Mouse (Mus musculus) lung, embryonic 14.5 days (tissue): ENCODE data around the gene Ap1g1. TPM values are rescaled to one million over a fixed set of nuclear protein-coding genes. Genes with fewer than 3 reads are reported as not detected.
A peak's percentile ranks its signal among the peaks of the same experiment; 100 is the strongest.

Experiments
- ATAC-seq: fragments of 200-750 bp; cut with Nextera tagmentation; 2 replicates; pipeline ENCODE4 v1.8.0; 2017; ENCODE audit warnings: mild to moderate bottlenecking, moderate TSS enrichment, moderate library complexity; ENCODE audit not compliant: insufficient read depth
- DNase-seq: peaks from one replicate; pipeline ENCODE4 v3.0.0-alpha.2; 2015
- H3K27ac ChIP-seq: fragments of 300-500 bp; sonication (generic); 2 replicates; pipeline ENCODE4 v1.5.1; 2014; ENCODE audit warnings: low read depth, mild to moderate bottlenecking, moderate library complexity
- H3K27me3 ChIP-seq: fragments of 300-500 bp; sonication (generic); 2 replicates; pipeline ENCODE4 v1.6.1; 2014; ENCODE audit warnings: low read length, control low read depth; ENCODE audit not compliant: insufficient read depth
- H3K36me3 ChIP-seq: fragments of 300-500 bp; sonication (generic); 2 replicates; pipeline ENCODE4 v1.6.1; 2014; ENCODE audit warnings: control low read depth; ENCODE audit not compliant: insufficient read depth
- H3K4me1 ChIP-seq: fragments of 300-500 bp; sonication (generic); 2 replicates; pipeline ENCODE4 v1.6.1; 2014; ENCODE audit warnings: antibody characterized with exemption, control low read depth; ENCODE audit not compliant: insufficient read depth
- H3K4me2 ChIP-seq: fragments of 300-500 bp; sonication (generic); 2 replicates; pipeline ENCODE4 v1.6.1; 2014; ENCODE audit warnings: mild to moderate bottlenecking
- H3K4me3 ChIP-seq: fragments of 300-500 bp; sonication (generic); 2 replicates; pipeline ENCODE4 v1.5.1; 2014; ENCODE audit warnings: low read depth, low read length
- H3K9ac ChIP-seq: fragments of 300-500 bp; sonication (generic); 2 replicates; pipeline ENCODE4 v1.6.1; 2014
- H3K9me3 ChIP-seq: fragments of 300-500 bp; sonication (generic); 2 replicates; pipeline ENCODE4 v1.6.1; 2016; ENCODE audit warnings: low read depth, low read length, control low read depth
- CTCF ChIP-seq: IDR thresholded peaks from 2 replicates; pipeline ENCODE4 v1.5.1; 2016; ENCODE audit warnings: antibody characterized with exemption, low read depth
- WGBS: fragments of 180-500 bp; shearing (Covaris S2); extraction: QIAGEN DNeasy Blood & Tissue Kit; methylation state at CpG from one replicate; pipeline ENCODE4 v1.1.7; 2014; 5-methylcytosine and 5-hydroxymethylcytosine counted together
- polyA plus RNA-seq: library from polyadenylated mRNA; unstranded; fragments of >200 nt; fragmentation: Nextera tagmentation; extraction: Ambion mirVana; gene quantifications from 2 replicates; pipeline ENCODE4 v1.2.1, GENCODE M21; 2014

The Ap1g1 gene
- polyA plus RNA-seq, 1 experiment from 2014 or later = 41.8 TPM

DNA sequence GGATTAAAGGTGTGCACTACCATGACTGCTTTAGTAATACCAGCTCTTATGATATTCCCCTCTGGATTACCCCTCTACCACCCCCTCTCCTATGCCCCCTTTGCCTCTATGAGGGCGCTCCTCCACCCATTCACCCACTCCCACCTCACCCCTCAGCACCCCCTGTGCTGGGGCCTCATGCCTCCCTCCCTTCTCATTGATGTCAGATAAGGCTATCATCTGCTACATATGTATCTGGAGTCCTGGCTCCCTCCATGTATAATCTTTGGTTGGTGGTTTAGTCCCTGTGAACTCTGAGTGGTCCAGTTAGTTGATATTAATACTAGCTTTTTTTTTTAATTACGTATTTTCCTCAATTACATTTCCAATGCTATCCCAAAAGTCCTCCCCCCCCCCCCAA, 61.5 kb downstream of the Ap1g1 start:
- Histone ChIP-seq H3K36me3 (peaks cover 60% of the 10 kb centered on the region), H3K4me2 (no peak overlapping the region), H3K27ac (no peak overlapping the region), H3K27me3 (no peaks in the 10 kb centered on the region), H3K4me3 (no peak overlapping the region), H3K9me3 (no peaks in the 10 kb centered on the region), H3K9ac (no peak overlapping the region), H3K4me1 (no peaks in the 10 kb centered on the region)
- DNase-seq (no peak), ATAC-seq (no peak)
- no peak for TF ChIP-seq CTCF
- 97% methylated on average over 2 of the region's 2 CpGs for WGBS

DNA sequence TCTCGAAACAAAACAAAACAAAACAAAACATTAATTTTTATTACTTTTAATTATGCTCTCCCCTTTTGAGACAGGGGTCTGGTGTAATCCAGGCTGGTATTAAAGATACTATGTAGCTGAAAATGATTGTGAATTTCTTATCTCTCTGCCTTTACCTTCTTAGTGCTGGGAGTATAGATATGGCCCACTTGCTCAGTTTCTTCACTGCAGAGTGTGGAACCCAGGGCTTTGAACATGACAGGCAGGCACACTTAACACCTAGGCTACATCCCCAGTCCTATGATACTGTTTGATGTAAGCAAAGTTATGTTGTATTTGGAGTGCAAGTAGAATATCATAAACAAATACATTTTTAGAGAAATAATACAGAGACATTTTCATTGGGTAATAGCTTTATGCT, 64.1 kb downstream of the Ap1g1 start:
- Histone ChIP-seq H3K4me3 (no peak overlapping the region), H3K9me3 (no peaks in the 10 kb centered on the region), H3K27ac (no peak overlapping the region), H3K4me1 (no peaks in the 10 kb centered on the region), H3K27me3 (no peaks in the 10 kb centered on the region), H3K9ac (no peak overlapping the region), H3K4me2 (no peak overlapping the region), H3K36me3 (peaks cover 58% of the 10 kb centered on the region)
- no peak for TF ChIP-seq CTCF
- ATAC-seq = no peak
- 85% methylated on average over 1 of the region's 1 CpGs for WGBS
- no peak for DNase-seq

GRCm38 (mm10) chr8:109847866-109848265, 69.5 kb downstream of the Ap1g1 start:
- Histone ChIP-seq H3K27me3 (no peaks in the 10 kb centered on the region), H3K4me3 (no peak overlapping the region), H3K4me2 (no peak overlapping the region), H3K27ac (no peak overlapping the region), H3K9me3 (no peaks in the 10 kb centered on the region), H3K4me1 (no peaks in the 10 kb centered on the region), H3K36me3 (peaks cover 71% of the 10 kb centered on the region), H3K9ac (no peak overlapping the region)
- no peak for TF ChIP-seq CTCF
- ATAC-seq (no peak), DNase-seq (no peak)
- WGBS = 77% methylated on average over 2 of the region's 2 CpGs

GRCm38 (mm10) chr8:109848981-109849380, 70.6 kb downstream of the Ap1g1 start:
- H3K27ac ChIP-seq = no peak overlapping the region
- H3K9me3 ChIP-seq = no peaks in the 10 kb centered on the region
- 84% methylated on average over 3 of the region's 3 CpGs for WGBS
- H3K4me2 ChIP-seq = no peak overlapping the region
- ATAC-seq (no peak), DNase-seq (no peak)
- H3K4me3 ChIP-seq = no peak overlapping the region
- H3K27me3 ChIP-seq = no peaks in the 10 kb centered on the region
- no peak overlapping the region for H3K9ac ChIP-seq
- peaks cover 65% of the 10 kb centered on the region for H3K36me3 ChIP-seq
- TF ChIP-seq CTCF = no peak
- no peaks in the 10 kb centered on the region for H3K4me1 ChIP-seq

GRCm38 (mm10) chr8:109853423-109853822, 75.1 kb downstream of the Ap1g1 start:
- TF ChIP-seq CTCF = peak; percentile 86
- Histone ChIP-seq H3K4me3 (no peak overlapping the region), H3K27ac (no peak overlapping the region), H3K36me3 (peaks cover 70% of the 10 kb centered on the region), H3K27me3 (no peaks in the 10 kb centered on the region), H3K9ac (no peak overlapping the region), H3K4me1 (no peaks in the 10 kb centered on the region), H3K9me3 (no peaks in the 10 kb centered on the region), H3K4me2 (no peak overlapping the region)
- WGBS = 34% methylated on average over 6 of the region's 6 CpGs
- peak; percentile 88 for DNase-seq
- no peak for ATAC-seq

- no peak overlapping the region for H3K4me3 ChIP-seq
- peaks cover 66% of the 10 kb centered on the region for H3K36me3 ChIP-seq
- no peak overlapping the region for H3K9ac ChIP-seq
- no peaks in the 10 kb centered on the region for H3K9me3 ChIP-seq
- H3K4me2 ChIP-seq = no peak overlapping the region
- H3K27ac ChIP-seq = no peak overlapping the region
- H3K4me1 ChIP-seq = no peaks in the 10 kb centered on the region
- DNase-seq (no peak), ATAC-seq (no peak)
- 96% methylated on average over 4 of the region's 4 CpGs for WGBS
- TF ChIP-seq CTCF = no peak
- H3K27me3 ChIP-seq = no peaks in the 10 kb centered on the region
Observed at GRCm38 (mm10) chr8:109854522-109854921, 76.2 kb downstream of the Ap1g1 start.

GRCm38 (mm10) chr8:109855451-109855850, 77.1 kb downstream of the Ap1g1 start:
- ATAC-seq (no peak), DNase-seq (no peak)
- 93% methylated on average over 6 of the region's 6 CpGs for WGBS

DNA sequence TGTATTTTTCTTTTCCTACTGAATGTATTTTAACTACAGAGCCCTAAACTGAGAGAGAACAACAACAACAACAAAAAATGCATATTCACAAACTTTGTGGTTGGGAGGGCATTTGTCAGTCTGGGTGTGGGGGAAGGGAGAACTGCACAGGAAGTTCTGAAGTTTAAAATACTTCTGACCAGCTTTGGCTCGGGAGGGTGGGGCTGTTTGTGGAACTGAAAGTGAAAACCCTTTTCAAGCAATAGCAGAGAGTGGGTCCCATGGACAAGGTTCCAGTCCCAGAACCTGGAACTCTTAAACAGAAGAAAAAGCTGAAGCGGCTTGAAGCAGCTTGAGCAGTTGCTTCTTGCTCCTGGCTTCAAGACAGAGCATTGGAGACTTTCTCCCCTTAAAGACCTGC, 85.0 kb downstream of the Ap1g1 start:
- no peak overlapping the region for H3K27ac ChIP-seq

More at GRCm38 (mm10) chr8:109855451-109855850, 77.1 kb downstream of the Ap1g1 start:
- no peaks in the 10 kb centered on the region for H3K4me1 ChIP-seq
- H3K9ac ChIP-seq = no peak overlapping the region
- H3K4me3 ChIP-seq = no peak overlapping the region
- no peaks in the 10 kb centered on the region for H3K9me3 ChIP-seq
- no peaks in the 10 kb centered on the region for H3K27me3 ChIP-seq
- peaks cover 66% of the 10 kb centered on the region for H3K36me3 ChIP-seq
- H3K27ac ChIP-seq = no peak overlapping the region
- H3K4me2 ChIP-seq = no peak overlapping the region
- TF ChIP-seq CTCF = no peak

More for the DNA sequence above, 85.0 kb downstream of the Ap1g1 start:
- Histone ChIP-seq H3K36me3 (peaks cover 50% of the 10 kb centered on the region), H3K4me3 (no peak overlapping the region), H3K27me3 (no peaks in the 10 kb centered on the region), H3K9me3 (no peaks in the 10 kb centered on the region), H3K4me2 (no peak overlapping the region), H3K9ac (no peak overlapping the region), H3K4me1 (no peaks in the 10 kb centered on the region; the same call in 1 of the 2 replicates)
- DNase-seq (peak; percentile 43), ATAC-seq (no peak)
- 56% methylated on average over 2 of the region's 2 CpGs for WGBS
- TF ChIP-seq CTCF = no peak
